Mouse (Mus musculus): ENCODE data around the gene Smg1.

Gene Smg1

DNA sequence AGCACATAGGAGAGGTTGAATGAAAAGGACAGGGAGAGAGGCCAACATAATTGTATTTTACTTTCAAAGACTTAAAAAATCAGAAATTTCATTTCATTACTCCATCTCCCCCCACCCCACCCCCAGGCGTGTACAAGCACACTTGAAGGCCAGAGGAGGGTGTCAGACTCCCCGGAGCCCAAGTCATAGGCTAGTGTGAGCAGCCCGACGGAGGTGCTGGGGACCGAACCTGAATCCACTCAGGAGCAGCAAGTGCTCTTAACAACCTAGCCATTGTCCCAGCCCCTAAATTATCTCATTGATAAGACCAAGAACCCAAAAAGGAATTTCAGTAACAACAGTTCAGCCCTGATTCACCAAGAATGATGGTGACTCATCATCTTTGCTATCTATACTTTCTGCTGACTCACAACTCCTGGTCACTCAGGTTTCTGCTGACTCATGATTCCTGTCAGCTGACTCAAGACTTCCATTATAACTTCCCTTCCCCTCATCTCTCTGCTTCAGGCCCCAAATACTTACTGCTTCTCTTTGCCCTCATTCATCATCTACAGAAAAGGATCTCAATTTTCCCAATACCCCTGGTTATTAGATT lies 138.9 kb downstream of the Smg1 start:
- DNase-seq (ENCODE audit: low spot score): no peak

- DNase-seq (ENCODE audit: low spot score): no peak
These were observed 139.7 kb downstream of the Smg1 start for GRCm38 (mm10) chr7:118103462-118104379.

DNA sequence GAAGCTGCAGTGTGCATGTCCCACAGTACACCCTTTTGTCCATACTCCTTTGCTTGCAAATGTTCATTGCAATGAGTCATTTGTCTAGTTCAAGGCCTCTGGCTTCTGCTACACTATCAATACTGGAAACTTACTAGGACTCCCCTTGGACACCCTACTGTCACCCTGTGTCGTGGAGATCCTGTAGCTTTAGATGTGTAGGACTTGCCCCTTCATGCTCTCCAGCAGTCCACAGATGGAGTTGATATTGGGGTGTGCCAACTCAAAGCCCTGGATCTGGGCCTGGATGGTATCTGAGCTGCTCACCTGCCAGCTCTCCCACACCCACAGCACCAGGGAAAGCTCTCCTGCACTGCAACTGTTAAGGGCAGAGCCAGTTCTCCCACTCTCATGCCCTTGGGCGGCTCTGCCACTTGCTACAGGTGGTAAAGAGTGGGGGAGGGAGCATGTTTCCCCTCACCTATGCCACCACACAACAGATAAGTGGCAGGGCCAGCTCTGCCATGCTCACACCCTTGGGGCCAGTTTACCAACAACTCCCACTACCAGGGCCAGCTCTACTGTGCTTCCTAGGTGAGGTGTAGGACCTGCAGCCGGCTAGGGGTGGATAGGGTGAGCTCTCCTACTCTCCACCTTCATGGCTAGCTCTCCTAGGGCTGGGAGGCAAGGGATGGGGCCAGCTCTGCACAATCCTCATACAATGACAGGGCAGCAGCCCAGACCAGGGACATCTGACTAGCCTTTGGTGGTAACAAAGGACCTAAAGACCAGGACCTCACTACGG lies 140.6 kb downstream of the Smg1 start:
- DNase-seq (ENCODE audit: low spot score): no peak

GRCm38 (mm10) chr7:118102231-118102630 lies 141.2 kb downstream of the Smg1 start:
- DNase-seq (ENCODE audit: low spot score): no peak

DNA sequence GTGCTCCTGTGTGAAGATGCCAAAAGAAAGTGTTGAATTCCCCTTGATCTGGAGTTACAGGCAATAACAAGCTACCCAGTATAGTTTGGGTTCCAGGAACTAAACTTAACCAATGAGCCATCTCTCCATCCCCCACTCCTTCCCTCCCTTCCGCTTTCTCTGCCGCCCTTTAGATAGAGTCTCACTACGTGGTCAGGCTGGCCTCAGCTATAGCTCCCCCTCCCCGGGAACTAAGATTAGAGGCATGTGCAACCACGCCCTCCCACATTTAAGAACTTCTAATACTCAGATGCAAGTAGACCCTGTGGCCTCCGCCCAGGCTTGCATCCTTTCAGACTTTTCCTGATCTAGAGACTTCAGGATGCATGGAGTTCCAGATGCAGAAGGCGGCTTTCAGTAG lies 145.9 kb downstream of the Smg1 start:
- DNase-seq (ENCODE audit: low spot score): no peak
